Mouse (Mus musculus) spleen, adult 2 months (tissue): ENCODE results near the gene Fbxl18. TPM values are rescaled to one million over a fixed set of nuclear protein-coding genes. Genes with fewer than 3 reads are reported as not detected.
"Not testable (repeated sequence)": the region's sequence is repeated elsewhere in the genome, so short reads cannot be mapped to it uniquely, and the experiment has no call there.

ENCODE experiments used
- DNase-seq, 2 experiments: peaks; one replicate each; pipeline versions ENCODE4 v3.0.0 to v3.0.0-alpha.2; 2012 to 2021; ENCODE audit warnings: low spot score in 2 of 2, low read depth in 1 of 2
- H3K27ac ChIP-seq: fragments of 200-500 bp; 2 replicates; pipeline ENCODE4 v1.5.1; 2012; ENCODE audit warnings: low read length, inconsistent platforms; ENCODE audit not compliant: insufficient read depth
- H3K27me3 ChIP-seq: fragments of 200-500 bp; 2 replicates; pipeline ENCODE4 v1.6.1; 2012; ENCODE audit warnings: mild to moderate bottlenecking, moderate library complexity, low read length, inconsistent platforms; ENCODE audit not compliant: control insufficient read depth, insufficient read depth
- H3K36me3 ChIP-seq: fragments of 200-500 bp; 2 replicates; pipeline ENCODE4 v1.6.1; 2012; ENCODE audit warnings: mild to moderate bottlenecking, low read length, inconsistent platforms; ENCODE audit not compliant: control insufficient read depth, insufficient read depth
- H3K4me1 ChIP-seq: fragments of 200-500 bp; 2 replicates; pipeline ENCODE4 v1.6.1; 2011; ENCODE audit warnings: inconsistent platforms; ENCODE audit not compliant: control insufficient read depth, insufficient read depth, insufficient read length
- H3K4me3 ChIP-seq: fragments of 200-500 bp; 2 replicates; pipeline ENCODE4 v1.5.1; 2011; ENCODE audit warnings: mild to moderate bottlenecking, inconsistent platforms; ENCODE audit not compliant: insufficient read depth, insufficient read length; ENCODE audit errors: extremely low read depth
- CTCF ChIP-seq: fragments of 200-500 bp; IDR thresholded peaks from 2 replicates; pipeline ENCODE4 v1.5.1; 2011; ENCODE audit warnings: mild to moderate bottlenecking, inconsistent platforms; ENCODE audit not compliant: insufficient read depth, insufficient read length, insufficient replicate concordance; ENCODE audit errors: extremely low read depth
- POLR2A ChIP-seq: fragments of 200-500 bp; IDR thresholded peaks from 2 replicates; pipeline ENCODE4 v1.6.1; 2011; ENCODE audit warnings: low read depth, low read length, inconsistent platforms
- WGBS: fragments of 180-500 bp; shearing (Covaris S2); methylation state at CpG from one replicate; pipeline ENCODE4 v1.1.7; 2018; 5-methylcytosine and 5-hydroxymethylcytosine counted together
- polyA plus RNA-seq: library from polyadenylated mRNA; depleted of rRNA; stranded (reverse); fragments of >200 nt; gene quantifications from 2 replicates; pipeline ENCODE4 v1.2.3, GENCODE M21; 2012

Gene Fbxl18
- polyA plus RNA-seq, 1 experiment = 15.8 TPM

DNA sequence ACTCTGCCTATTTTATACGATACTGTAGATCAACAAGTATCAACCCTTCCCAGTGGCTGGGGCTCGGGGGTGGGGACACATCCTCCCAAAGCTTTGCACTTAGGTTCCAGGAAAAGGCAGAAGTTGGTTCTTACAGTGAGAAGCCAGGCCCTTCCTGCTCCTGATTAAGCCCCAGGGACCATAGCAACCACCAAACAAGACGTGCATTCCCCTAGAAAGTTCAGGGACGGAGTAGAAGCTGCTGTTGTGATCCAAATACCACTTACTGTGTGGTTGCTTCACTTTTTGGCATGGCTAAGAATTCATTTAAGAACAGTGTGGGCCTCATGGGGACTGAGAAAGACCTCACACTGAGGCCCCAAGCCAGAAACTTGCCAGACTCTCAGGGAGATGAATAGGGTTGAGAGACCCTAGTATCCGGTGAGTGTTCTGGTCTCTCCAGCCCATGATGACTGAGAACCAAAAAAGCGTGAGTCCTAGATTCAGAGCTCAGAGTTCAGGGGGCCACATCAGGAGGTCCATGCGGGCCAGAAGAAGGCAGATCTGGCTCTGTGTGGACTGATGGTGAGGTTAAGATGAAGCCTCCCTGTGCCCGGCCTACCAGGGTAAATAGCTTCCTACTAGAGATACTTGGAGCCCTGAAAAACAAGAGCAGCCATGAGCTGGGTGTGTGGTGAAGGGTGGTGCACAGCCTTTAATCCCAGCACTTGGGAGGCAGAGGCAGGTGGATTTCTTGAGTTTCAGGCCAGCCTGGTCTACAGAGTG is 53.7 kb downstream of the Fbxl18 start:
- 84% methylated on average over 8 of the region's 8 CpGs for WGBS

DNA sequence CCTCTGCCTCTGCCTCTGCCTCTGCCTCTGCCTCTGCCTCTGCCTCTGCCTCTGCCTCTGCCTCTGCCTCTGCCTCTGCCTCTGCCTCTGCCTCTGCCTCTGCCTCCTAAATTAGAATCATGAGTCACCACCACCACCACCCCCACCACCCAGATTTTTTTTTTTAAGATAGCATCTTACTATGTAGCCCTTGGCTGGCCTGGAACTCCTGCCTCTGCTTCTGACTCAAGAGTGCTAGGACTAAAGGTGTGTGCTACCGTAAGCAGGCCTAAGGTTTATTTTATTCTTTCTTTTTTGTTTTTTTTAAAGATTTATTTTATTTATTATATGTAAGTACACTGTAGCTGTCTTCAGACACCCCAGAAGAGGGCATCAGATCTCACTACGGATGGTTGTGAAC is 57.8 kb downstream of the Fbxl18 start:
- not testable (repeated sequence) for DNase-seq, H3K4me1 ChIP-seq, H3K27ac ChIP-seq, H3K36me3 ChIP-seq, H3K27me3 ChIP-seq, H3K4me3 ChIP-seq
- 91% methylated on average over 2 of the region's 2 CpGs for WGBS

More for the DNA sequence above, 53.7 kb downstream of the Fbxl18 start:
- Histone ChIP-seq H3K36me3 (no peaks in the 10 kb centered on the region), H3K27me3 (no peaks in the 10 kb centered on the region), H3K27ac (no peak overlapping the region), H3K4me1 (no peaks in the 10 kb centered on the region), H3K4me3 (no peak overlapping the region)
- DNase-seq = no peak
- no peak for TF ChIP-seq POLR2A
- no peak for TF ChIP-seq CTCF

DNA sequence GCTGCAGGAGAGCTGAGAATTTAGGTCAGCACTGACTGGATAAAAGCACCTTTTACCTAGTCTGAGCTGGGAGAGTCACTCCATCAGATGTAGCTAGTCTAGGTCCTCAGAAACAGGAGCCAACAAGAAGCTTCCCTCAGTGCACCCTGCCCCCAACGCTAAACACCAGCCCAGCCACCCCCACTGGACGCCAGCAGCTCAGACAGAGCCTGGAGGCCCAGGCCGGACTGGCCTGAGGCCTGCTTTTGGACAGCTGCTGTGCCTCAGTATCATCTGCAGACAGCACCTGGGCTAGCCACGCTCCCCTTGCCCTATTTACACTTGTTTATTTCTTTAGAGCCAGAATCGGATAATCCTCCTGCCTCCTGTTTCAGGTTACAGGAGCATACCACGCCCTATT is 58.3 kb downstream of the Fbxl18 start:
- 96% methylated on average over 6 of the region's 6 CpGs for WGBS
- TF ChIP-seq CTCF (no peak), POLR2A (no peak)
- Histone ChIP-seq H3K27me3 (no peaks in the 10 kb centered on the region), H3K4me1 (no peaks in the 10 kb centered on the region), H3K36me3 (no peaks in the 10 kb centered on the region), H3K27ac (no peak overlapping the region), H3K4me3 (no peak overlapping the region)
- no peak for DNase-seq

DNA sequence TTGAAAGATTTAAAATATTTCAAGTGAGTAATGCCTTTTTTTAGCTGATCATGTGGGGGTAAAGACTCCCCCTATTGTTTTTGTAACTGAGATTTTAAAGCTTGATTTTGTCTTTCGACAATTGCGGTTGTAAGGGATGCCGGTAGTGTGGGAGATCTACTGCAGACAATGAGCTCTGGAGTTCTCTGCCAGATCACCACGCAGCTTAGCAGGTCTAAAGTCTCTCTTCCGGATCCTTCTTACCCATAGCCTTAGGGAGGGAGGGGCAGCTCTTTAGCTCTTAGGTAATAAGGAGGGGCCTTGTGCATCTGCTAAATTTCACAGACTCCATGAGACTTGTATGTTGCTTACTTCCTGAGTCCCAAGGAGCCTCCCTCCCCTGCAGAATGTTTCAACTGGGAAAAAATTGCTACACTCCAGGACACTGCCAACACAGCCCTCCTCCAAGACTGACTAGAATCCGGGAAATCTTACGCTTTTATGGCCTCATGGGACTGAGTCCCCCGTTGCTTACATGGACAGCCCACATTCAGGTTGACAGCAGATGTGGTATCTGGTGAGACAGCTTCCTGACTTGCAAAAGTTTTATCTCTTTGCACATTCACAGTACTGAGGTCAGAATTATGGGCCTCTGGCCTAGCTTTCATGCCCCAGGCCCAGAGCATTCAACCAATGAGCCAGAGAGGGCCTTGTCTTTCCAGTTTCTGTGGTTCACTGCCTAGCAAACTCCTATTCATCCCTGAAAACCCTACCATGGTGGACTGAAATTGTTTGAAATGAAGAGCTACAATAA is 61.4 kb downstream of the Fbxl18 start:
- Histone ChIP-seq H3K4me1 (no peaks in the 10 kb centered on the region), H3K27ac (no peak overlapping the region), H3K36me3 (no peaks in the 10 kb centered on the region), H3K27me3 (no peaks in the 10 kb centered on the region), H3K4me3 (no peak overlapping the region)
- no peak for TF ChIP-seq CTCF
- TF ChIP-seq POLR2A = no peak
- DNase-seq = no peak
- 79% methylated on average over 8 of the region's 8 CpGs for WGBS

DNA sequence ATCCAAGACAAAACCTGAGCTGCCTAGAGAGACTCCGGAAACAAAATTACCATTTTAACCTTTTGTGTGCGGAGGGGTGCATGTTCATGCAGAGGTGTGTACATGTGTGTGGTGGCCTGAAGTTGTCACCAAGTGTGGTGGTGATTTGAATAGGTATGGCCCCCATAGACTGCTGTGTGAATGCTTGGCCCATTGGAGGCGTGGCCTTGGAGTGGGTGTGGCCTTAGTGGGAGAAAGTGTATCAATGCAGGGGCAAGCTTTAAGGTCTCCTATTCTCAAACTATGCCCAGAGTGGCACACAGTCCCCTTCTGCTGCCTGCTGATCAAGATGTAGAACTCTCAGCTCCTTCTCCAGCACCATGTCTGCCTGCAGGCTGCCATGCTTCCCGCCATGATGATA is 69.1 kb downstream of the Fbxl18 start:
- H3K36me3 ChIP-seq = no peaks in the 10 kb centered on the region
- H3K27me3 ChIP-seq = 0 out of 2 replicates have a peak, but pooled peaks cover 2% of the 10 kb centered on the region
- WGBS = 87% methylated on average over 4 of the region's 4 CpGs
- no peak for TF ChIP-seq POLR2A
- TF ChIP-seq CTCF = no peak
- no peaks in the 10 kb centered on the region for H3K4me1 ChIP-seq
- H3K4me3 ChIP-seq = no peak overlapping the region
- no peak for DNase-seq
- no peak overlapping the region for H3K27ac ChIP-seq

DNA sequence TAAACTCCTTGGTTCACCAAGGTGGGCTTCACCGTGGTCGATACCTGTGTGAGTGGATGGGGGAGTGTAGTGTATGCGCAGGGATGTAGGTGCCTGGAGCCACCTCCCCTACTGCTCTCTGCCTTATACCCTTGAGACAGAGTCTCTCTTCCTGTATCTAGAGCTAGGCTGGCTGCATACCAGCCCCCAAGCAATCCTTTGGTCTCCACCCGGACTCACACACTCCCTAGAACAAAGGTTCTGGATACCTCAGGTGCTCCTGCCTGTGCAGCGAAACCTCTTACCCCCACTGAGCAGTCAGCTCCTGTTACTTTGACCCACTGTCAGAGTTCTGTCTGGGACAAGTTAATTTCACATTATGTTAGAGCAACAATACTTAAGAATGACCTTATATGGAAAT is 69.6 kb downstream of the Fbxl18 start:
- DNase-seq = no peak
- 94% methylated on average over 5 of the region's 5 CpGs for WGBS
- H3K27me3 ChIP-seq = peaks cover 5% of the 10 kb centered on the region; the same call in 1 of the 2 replicates

DNA sequence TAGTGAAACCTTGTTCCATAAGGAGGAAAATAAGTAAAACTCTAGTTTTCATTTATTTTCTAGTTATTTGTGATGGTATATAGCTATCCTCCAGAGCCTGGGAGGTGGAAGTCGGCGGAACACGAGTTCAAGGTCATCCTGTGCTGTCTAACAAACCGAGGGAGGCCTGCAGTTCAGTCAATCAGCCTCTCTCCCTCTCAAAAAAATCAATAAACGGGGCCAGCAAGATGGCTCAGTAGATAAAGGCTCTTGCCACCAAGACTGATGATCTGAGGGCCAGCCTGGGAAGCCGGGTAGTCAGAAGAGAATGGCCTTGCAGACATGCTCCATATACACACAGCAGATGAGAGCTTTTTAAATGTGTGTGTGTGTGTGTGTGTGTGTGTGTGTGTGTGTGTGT is 71.1 kb downstream of the Fbxl18 start:
- Histone ChIP-seq H3K36me3 (no peaks in the 10 kb centered on the region), H3K27ac (no peak overlapping the region), H3K27me3 (peaks cover 10% of the 10 kb centered on the region; the same call in 1 of the 2 replicates), H3K4me1 (peaks cover 3% of the 10 kb centered on the region), H3K4me3 (no peak overlapping the region)
- TF ChIP-seq POLR2A = no peak
- no peak for TF ChIP-seq CTCF
- no peak for DNase-seq
- WGBS = 76% methylated on average over 6 of the region's 6 CpGs

More for the DNA sequence above, 69.6 kb downstream of the Fbxl18 start:
- Histone ChIP-seq H3K4me1 (no peaks in the 10 kb centered on the region), H3K36me3 (no peaks in the 10 kb centered on the region), H3K4me3 (no peak overlapping the region), H3K27ac (no peak overlapping the region)
- no peak for TF ChIP-seq CTCF
- TF ChIP-seq POLR2A = no peak
